Mouse (Mus musculus) c-Kit-negative CD71-positive TER-119-positive erythroid progenitor cells, embryonic 14.5 days (primary cell): ENCODE data around the gene Vmn1r89.

Source experiments
- DNase-seq: peaks from one replicate; pipeline ENCODE4 v3.0.0-alpha.2; 2013; ENCODE audit warnings: low read depth, low spot score

The Vmn1r89 gene

GRCm38 (mm10) chr7:13212720-13213119 lies at the start of gene Vmn1r89:
TSS of gene Vmn1r89 (plus strand) at chr7:13213020.
- DNase-seq, result no peak

DNA sequence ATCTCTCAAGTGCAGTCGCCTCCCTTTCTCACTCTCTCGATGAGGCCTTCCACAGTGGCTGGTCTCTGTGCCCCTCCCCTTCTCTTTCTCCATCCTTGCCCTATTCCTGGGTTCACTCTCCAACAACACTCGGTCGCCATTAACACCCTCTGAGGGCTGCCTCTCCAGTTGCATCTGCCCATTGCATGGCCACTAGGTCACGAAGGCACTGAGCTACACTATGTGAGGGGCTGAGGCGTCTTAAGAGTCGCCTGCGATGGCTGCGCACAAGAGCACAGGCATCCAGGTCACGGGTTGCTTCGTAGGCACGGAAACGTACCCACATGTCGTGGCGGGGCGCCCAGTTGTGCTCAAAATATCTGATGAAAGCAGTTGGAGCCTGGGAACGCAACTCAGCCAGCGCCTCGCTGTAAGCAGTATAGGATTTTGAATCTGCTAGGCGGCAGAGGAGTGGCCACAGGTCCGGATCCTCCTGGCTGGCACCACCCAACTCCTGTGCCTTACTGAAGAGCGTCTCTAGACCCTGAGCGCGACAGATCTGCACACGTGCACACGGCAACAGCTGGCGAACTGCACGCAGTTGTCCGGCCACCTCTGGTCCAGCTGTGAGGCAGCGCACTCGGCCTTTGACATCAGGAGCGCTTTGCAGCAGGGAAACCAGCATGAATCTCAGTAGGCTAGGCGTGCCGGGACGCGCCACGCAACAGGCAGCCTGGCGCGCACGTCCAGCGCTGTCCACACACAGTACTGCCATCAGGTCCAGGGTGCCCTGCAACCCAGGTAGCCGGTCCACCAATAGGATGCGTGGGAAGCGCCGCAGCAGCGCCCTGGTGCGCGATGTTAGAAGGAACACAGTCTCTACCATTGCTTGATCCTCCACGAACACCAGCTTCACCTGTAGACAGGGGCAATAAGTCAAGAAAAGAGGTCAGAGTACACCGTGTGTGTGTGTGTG lies 48.2 kb downstream of the Vmn1r89 start:
- no peak for DNase-seq

- no peak for DNase-seq
Measured at GRCm38 (mm10) chr7:13263851-13264250, 51.0 kb downstream of the Vmn1r89 start.

- no peak for DNase-seq
Measured at GRCm38 (mm10) chr7:13264396-13264795, 51.6 kb downstream of the Vmn1r89 start.

DNA sequence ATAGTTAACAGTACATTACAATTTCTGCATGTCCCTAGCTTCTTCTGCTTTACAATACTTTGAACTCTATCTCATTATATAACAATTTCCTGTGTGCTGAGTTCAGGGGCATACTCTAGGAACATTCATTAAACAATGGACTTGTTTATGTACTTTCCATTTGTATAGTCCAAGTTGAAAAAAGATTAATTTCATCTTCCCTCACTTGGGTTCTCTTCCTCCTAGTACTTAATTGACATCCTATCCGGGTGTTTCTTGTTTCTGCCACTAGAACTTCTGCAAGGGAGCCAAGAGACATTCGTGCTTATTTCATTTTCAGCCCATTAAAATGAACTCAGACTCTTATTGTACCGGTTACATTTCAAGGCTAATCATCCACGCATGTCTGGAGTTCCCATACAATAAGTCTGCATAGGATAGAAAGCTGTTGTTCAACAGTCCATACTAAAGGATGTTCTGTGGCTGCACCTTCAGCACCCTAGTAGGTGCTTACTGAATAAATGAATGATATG lies 56.0 kb downstream of the Vmn1r89 start:
- DNase-seq, result no peak

DNA sequence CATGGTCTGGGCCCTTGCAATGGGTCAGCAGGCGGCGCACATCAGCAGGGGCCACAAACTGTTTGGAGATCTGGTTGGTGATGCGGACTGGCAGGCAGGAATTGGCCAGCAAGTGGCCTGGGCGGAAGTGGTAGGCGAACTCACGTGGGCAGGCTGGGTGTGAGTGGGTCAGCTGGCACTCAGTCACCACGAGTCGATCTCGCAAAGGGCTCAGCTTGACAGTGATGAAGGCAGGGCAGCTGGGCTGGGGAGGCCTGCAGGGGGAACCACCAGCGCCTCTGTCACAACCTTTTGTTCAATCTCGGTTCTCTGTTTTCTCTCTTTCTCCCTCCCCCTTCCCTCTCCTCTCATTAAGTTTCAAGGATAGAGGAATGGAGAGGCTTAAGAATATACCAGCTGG lies 56.6 kb downstream of the Vmn1r89 start:
- no peak for DNase-seq
